Comparison of ENCODE assay signal across 8 mouse cellular contexts in genomic region chr19:57136228-57136627, GRCm38 (mm10).
DNase-seq lines count a peak whose midpoint lies in the region; ATAC-seq and TF ChIP-seq lines count a peak whose summit lies in the region.

No protein-coding gene starts in this region.

- no peak overlapping the region for H3K27ac ChIP-seq in cerebellum, adult 2 months (ENCODE audit: insufficient read depth, low read length)

- ATAC-seq in inflammation-experienced regulatory T-cells, adult 6 months = no peak

- peaks cover 23% of the 10 kb centered on the region for H3K4me1 ChIP-seq in cerebellum, adult 2 months (ENCODE audit: control insufficient read depth, insufficient read depth, low read length)

- peak; percentile 89 to 91 for DNase-seq in B cell, adult 2 months
- peak; percentile 38 for DNase-seq in ES-CJ7 (ENCODE audit: low read depth, low spot score)
- peak; percentile 59 to 63 for DNase-seq in cerebellum, adult 2 months
- DNase-seq in forelimb bud, embryonic 11.5 days (ENCODE audit: low read depth, low spot score) = peak; percentile 69
- DNase-seq in kidney, adult 8-10 months = peak; percentile 55 to 65
- DNase-seq in lung, postnatal 14 days = peak; percentile 89
- peak; percentile 46 for DNase-seq in retina, postnatal 7 days (ENCODE audit: low read depth, low spot score)

- no peaks in the 10 kb centered on the region for H3K27me3 ChIP-seq in cerebellum, adult 2 months (ENCODE audit: control insufficient read depth, insufficient read depth, low read length)

- no peak overlapping the region for H3K4me3 ChIP-seq in cerebellum, adult 2 months (replicated peaks; ENCODE audit: insufficient read depth, low read depth, low read length)

- no peak for TF ChIP-seq POLR2A in cerebellum, adult 2 months (IDR thresholded peaks at IDR 0.05; ENCODE audit: borderline replicate concordance, insufficient read depth, low read length)

- peak; percentile 60 for TF ChIP-seq CTCF in cerebellum, adult 2 months (IDR thresholded peaks at IDR 0.05; ENCODE audit: borderline replicate concordance, insufficient read depth, low read depth, low read length)

- 33% methylated on average over 7 of the region's 7 CpGs for WGBS in cerebellum, adult 2 months

Comparison
In these comparisons a context has a peak if more than half of its experiments do, and no peak if none do; other contexts are left out.
1. DNase-seq: peak in every context shown above with its lines; median percentile 90 in B cell, adult 2 months; 89 in lung, postnatal 14 days; 69 in forelimb bud, embryonic 11.5 days; 61 in cerebellum, adult 2 months; 60 in kidney, adult 8-10 months; 46 in retina, postnatal 7 days; 38 in ES-CJ7.